ENCODE assay signal across 18 mouse cellular contexts in genomic region chr13:83207513-83207912, GRCm38 (mm10).
"Had no signal": no experiment of that assay in that cellular context is flagged by ENCODE, and none has a peak within 500 bp of the region (broad histone marks: within the 10 kb centered on the region; RNA-seq: fewer than 3 reads in every experiment).

No protein-coding gene starts in this region.

- DNase-seq: kidney, adult 9 months; kidney, postnatal 36 days; layer of hippocampus, adult 9-11 months; left cerebral cortex, postnatal 4 days; lung, embryonic 14.5 days; lung, postnatal 10 days; lung, postnatal 4 days; retina, postnatal 1 day; right cerebral cortex, postnatal 4 days; thymus, adult 2 months; thymus, postnatal 25 days had no signal

- ATAC-seq: liver, embryonic 12.5 days had no signal

- H3K27me3 ChIP-seq: limb, embryonic 15.5 days; liver, embryonic 12.5 days; megakaryocyte, embryonic 14.5 days; midbrain, embryonic 12.5 days; neural tube, embryonic 12.5 days; stomach, embryonic 15.5 days had no signal

- H3K9me3 ChIP-seq: limb, embryonic 15.5 days; liver, embryonic 12.5 days; megakaryocyte, embryonic 14.5 days; midbrain, embryonic 12.5 days; neural tube, embryonic 12.5 days; stomach, embryonic 15.5 days had no signal

- H3K9ac ChIP-seq: limb, embryonic 15.5 days; liver, embryonic 12.5 days; lung, embryonic 14.5 days; midbrain, embryonic 12.5 days; neural tube, embryonic 12.5 days; stomach, embryonic 15.5 days had no signal

- H3K36me3 ChIP-seq: limb, embryonic 15.5 days; liver, embryonic 12.5 days; midbrain, embryonic 12.5 days; neural tube, embryonic 12.5 days; stomach, embryonic 15.5 days had no signal

- H3K4me3 ChIP-seq: limb, embryonic 15.5 days; liver, embryonic 12.5 days; megakaryocyte, embryonic 14.5 days; midbrain, embryonic 12.5 days; neural tube, embryonic 12.5 days; stomach, embryonic 15.5 days had no signal

- H3K4me1 ChIP-seq: limb, embryonic 15.5 days; liver, embryonic 12.5 days; midbrain, embryonic 12.5 days; neural tube, embryonic 12.5 days; stomach, embryonic 15.5 days had no signal

- H3K4me2 ChIP-seq: limb, embryonic 15.5 days; liver, embryonic 12.5 days; lung, embryonic 14.5 days; midbrain, embryonic 12.5 days; neural tube, embryonic 12.5 days; stomach, embryonic 15.5 days had no signal

- H3K27ac ChIP-seq: kidney, postnatal 0 days; limb, embryonic 15.5 days; liver, embryonic 12.5 days; midbrain, embryonic 12.5 days; neural tube, embryonic 12.5 days; stomach, embryonic 15.5 days had no signal
